ENCODE assay signal across 8 mouse cellular contexts in genomic region chr3:90052351-90053241, GRCm38 (mm10). TPM values are rescaled to one million over a fixed set of nuclear protein-coding genes. Genes with fewer than 3 reads are reported as not detected.
DNase-seq lines count a peak whose midpoint lies in the region; ATAC-seq and TF ChIP-seq lines count a peak whose summit lies in the region.

Ubap2l (minus strand) TSS chr3:90052628.

- no peaks in the 10 kb centered on the region for H3K27me3 ChIP-seq in embryonic facial prominence, embryonic 15.5 days
- no peaks in the 10 kb centered on the region for H3K27me3 ChIP-seq in limb, embryonic 14.5 days (ENCODE audit: control insufficient read depth, insufficient read depth, low read length)
- H3K27me3 ChIP-seq in midbrain, postnatal 0 days (ENCODE audit: insufficient read depth, low read length): no peaks in the 10 kb centered on the region

- peak within 1 kb of the TSS; percentile 58 for H3K4me2 ChIP-seq in embryonic facial prominence, embryonic 15.5 days (replicated peaks)
- peak within 1 kb of the TSS; percentile 74 for H3K4me2 ChIP-seq in limb, embryonic 14.5 days (replicated peaks; ENCODE audit: low read depth, low read length, severe bottlenecking)
- H3K4me2 ChIP-seq in midbrain, postnatal 0 days (ENCODE audit: low read depth, low read length, poor library complexity, severe bottlenecking): peak within 1 kb of the TSS; percentile 58

- peaks cover 28% of the 10 kb centered on the region for H3K36me3 ChIP-seq in embryonic facial prominence, embryonic 15.5 days
- peaks cover 31% of the 10 kb centered on the region for H3K36me3 ChIP-seq in limb, embryonic 14.5 days (ENCODE audit: control insufficient read depth, insufficient read depth, low read length)
- H3K36me3 ChIP-seq in midbrain, postnatal 0 days (ENCODE audit: insufficient read depth, low read length): peaks cover 4% of the 10 kb centered on the region; the same call in 1 of the 2 replicates

- H3K27ac ChIP-seq in bone marrow, adult 2 months (ENCODE audit: control insufficient read depth, insufficient read depth, low read depth, low read length, poor library complexity): peak within 1 kb of the TSS; percentile 85
- H3K27ac ChIP-seq in embryonic facial prominence, embryonic 15.5 days (replicated peaks): peak within 1 kb of the TSS; percentile 98
- peak within 1 kb of the TSS; percentile 96 for H3K27ac ChIP-seq in limb, embryonic 14.5 days (replicated peaks; ENCODE audit: low read depth, low read length)
- peak within 1 kb of the TSS; percentile 92 for H3K27ac ChIP-seq in midbrain, postnatal 0 days (ENCODE audit: low read depth, low read length)

- peak; percentile 100 for DNase-seq in 416B (ENCODE audit: low read depth)
- peak; percentile 87 for DNase-seq in heart, adult 8-10 months (ENCODE audit: low spot score)
- peak; percentile 96 for DNase-seq in kidney, adult 9 months
- peak; percentile 97 for DNase-seq in limb, embryonic 14.5 days (ENCODE audit: low spot score)
- peak; percentile 99 for DNase-seq in midbrain, postnatal 0 days (ENCODE audit: low spot score)
- peak; percentile 84 to 88 for DNase-seq in spleen, postnatal 14 days (ENCODE audit: low spot score in 2 of 2)

- peak; percentile 76; the same call in 1 of the 2 replicates for TF ChIP-seq POLR2A in bone marrow, adult 2 months (IDR thresholded peaks at IDR 0.05; ENCODE audit: borderline replicate concordance, control insufficient read depth, low read depth, low read length)
- peak; percentile 55; the same call in 1 of the 2 replicates for TF ChIP-seq POLR2A in limb, embryonic 14.5 days (IDR thresholded peaks at IDR 0.05; ENCODE audit: borderline replicate concordance, extremely low read depth, insufficient read depth, insufficient read length)

- under 1% methylated on average over 79 of the region's 81 CpGs for WGBS in bone marrow, adult 2 months
- under 1% methylated on average over 81 of the region's 81 CpGs for WGBS in embryonic facial prominence, embryonic 15.5 days
- 3% methylated on average over 66 of the region's 81 CpGs for WGBS in limb, embryonic 14.5 days
- WGBS in midbrain, postnatal 0 days: under 1% methylated on average over 53 of the region's 81 CpGs

- H3K4me1 ChIP-seq in bone marrow, adult 2 months (ENCODE audit: control insufficient read depth, insufficient read depth, low read length): no peaks in the 10 kb centered on the region; the same call in 1 of the 2 replicates
- peaks cover 24% of the 10 kb centered on the region for H3K4me1 ChIP-seq in embryonic facial prominence, embryonic 15.5 days
- peaks cover 19% of the 10 kb centered on the region for H3K4me1 ChIP-seq in limb, embryonic 14.5 days (ENCODE audit: control insufficient read depth, insufficient read depth, low read length)
- H3K4me1 ChIP-seq in midbrain, postnatal 0 days (ENCODE audit: insufficient read depth, low read length): peaks cover 5% of the 10 kb centered on the region

- peak within 1 kb of the TSS; percentile 93 for H3K9ac ChIP-seq in embryonic facial prominence, embryonic 15.5 days
- peak within 1 kb of the TSS; percentile 83 for H3K9ac ChIP-seq in limb, embryonic 14.5 days (ENCODE audit: low read depth, low read length, severe bottlenecking)
- peak within 1 kb of the TSS; percentile 98 for H3K9ac ChIP-seq in midbrain, postnatal 0 days (replicated peaks; ENCODE audit: low read length, poor library complexity, severe bottlenecking)

- no peak for TF ChIP-seq CTCF in bone marrow, adult 2 months (IDR thresholded peaks at IDR 0.05; ENCODE audit: control insufficient read depth, insufficient read depth, low read length)
- peak; percentile 39 for TF ChIP-seq CTCF in midbrain, postnatal 0 days (IDR thresholded peaks at IDR 0.05)

- H3K4me3 ChIP-seq in bone marrow, adult 2 months (replicated peaks; ENCODE audit: control insufficient read depth, low read depth, low read length): peak within 1 kb of the TSS; percentile 98
- H3K4me3 ChIP-seq in embryonic facial prominence, embryonic 15.5 days (replicated peaks): peak within 1 kb of the TSS; percentile 87
- H3K4me3 ChIP-seq in limb, embryonic 14.5 days (replicated peaks; ENCODE audit: low read length): peak within 1 kb of the TSS; percentile 85
- peak within 1 kb of the TSS; percentile 90 for H3K4me3 ChIP-seq in midbrain, postnatal 0 days (ENCODE audit: low read depth, low read length)

- ATAC-seq in embryonic facial prominence, embryonic 15.5 days (ENCODE audit: insufficient number of reproducible peaks, low FRiP score, low TSS enrichment, low read depth): peak; percentile 95
- ATAC-seq in limb, embryonic 14.5 days (ENCODE audit: low FRiP score, low read depth): peak; percentile 92
- peak; percentile 94 for ATAC-seq in midbrain, postnatal 0 days (ENCODE audit: low FRiP score)

- H3K9me3 ChIP-seq in embryonic facial prominence, embryonic 15.5 days (replicated peaks): no peaks in the 10 kb centered on the region
- no peaks in the 10 kb centered on the region for H3K9me3 ChIP-seq in limb, embryonic 14.5 days (ENCODE audit: control insufficient read depth, low read length)
- no peaks in the 10 kb centered on the region for H3K9me3 ChIP-seq in midbrain, postnatal 0 days (ENCODE audit: low read length)

RNA-seq across cellular contexts. Expression of gene Ubap2l, which starts in this region (rescaled TPM):
- 57.2 and 89.7 TPM in 2 replicates for polyA plus RNA-seq in bone marrow, adult 2 months (2011; ENCODE audit: insufficient read depth, insufficient read length, low replicate concordance, missing spikeins)
- polyA plus RNA-seq in embryonic facial prominence, embryonic 15.5 days (2015; fragmentation: Nextera tagmentation; extraction: Ambion mirVana): 175 and 176 TPM in 2 replicates
- total RNA-seq in heart, adult 8-10 months (2022): 100 to 1,000 TPM; 105 to 133 (median 121) TPM
- polyA plus RNA-seq in limb, embryonic 14.5 days (2012; rRNA removed): 205 and 239 TPM in 2 replicates
- polyA plus RNA-seq in limb, embryonic 14.5 days (2014; fragmentation: Nextera tagmentation; extraction: Ambion mirVana): 214 and 235 TPM in 2 replicates
- 108 and 112 TPM in 2 replicates for total RNA-seq in midbrain, postnatal 0 days (2014; rRNA removed)
- 93.2 and 133 TPM in 2 replicates for polyA plus RNA-seq in midbrain, postnatal 0 days (2015; fragmentation: Nextera tagmentation; extraction: Ambion mirVana)

Comparison
In these comparisons a context has a peak if more than half of its experiments do, and no peak if none do; other contexts are left out.
1. Peak in every context shown above with its lines: DNase-seq, ATAC-seq, H3K4me3 ChIP-seq and H3K27ac ChIP-seq.